Mouse (Mus musculus) cerebellum, adult 2 months (tissue): ENCODE results near the gene Iqcf6.

Source experiments
- CTCF ChIP-seq: fragments of 200-500 bp; IDR thresholded peaks from 2 replicates; pipeline ENCODE4 v1.5.1; 2011; ENCODE audit warnings: low read depth, mild to moderate bottlenecking, control low read depth, low read length, moderate library complexity, borderline replicate concordance; ENCODE audit not compliant: insufficient read depth
- POLR2A ChIP-seq: fragments of 200-500 bp; IDR thresholded peaks from 2 replicates; pipeline ENCODE4 v1.6.1; 2011; ENCODE audit warnings: low read length, control low read depth, borderline replicate concordance; ENCODE audit not compliant: insufficient read depth

DNA sequence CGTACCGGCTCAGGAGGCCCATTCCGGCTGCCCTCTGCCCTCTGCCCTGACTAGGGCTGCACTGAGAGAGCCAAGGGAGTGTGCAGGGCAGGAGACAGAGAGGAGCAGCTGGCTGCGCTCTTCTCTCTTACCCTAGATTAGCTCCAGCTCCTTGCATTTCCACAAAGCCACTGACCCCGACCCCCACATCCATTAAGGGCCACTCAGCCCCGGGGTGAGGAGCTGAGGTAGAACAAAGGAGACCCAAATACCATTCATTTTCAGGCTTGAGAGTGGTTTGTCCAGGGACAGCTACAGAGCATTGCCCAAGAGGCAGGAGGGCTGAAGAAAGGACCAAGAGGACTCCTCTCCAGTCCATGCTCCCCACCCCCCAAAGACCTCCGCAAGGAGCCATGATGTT is 33.1 kb downstream of the Iqcf6 start:
- TF ChIP-seq CTCF: no peak
- TF ChIP-seq POLR2A: no peak
